8 mouse cellular contexts compared by ENCODE assay signal in genomic region chr3:142530087-142530953, GRCm38 (mm10). TPM values are rescaled to one million over a fixed set of nuclear protein-coding genes. Genes with fewer than 3 reads are reported as not detected.
A peak's percentile ranks its signal among the peaks of the same experiment; 100 is the strongest.
DNase-seq lines count a peak whose midpoint lies in the region; ATAC-seq and TF ChIP-seq lines count a peak whose summit lies in the region.

Gbp7 (plus strand) TSS chr3:142530342.

- H3K4me1 ChIP-seq in forebrain, embryonic 11.5 days (replicated peaks; ENCODE audit: control insufficient read depth, insufficient read depth, low read length) = no peaks in the 10 kb centered on the region
- H3K4me1 ChIP-seq in heart, postnatal 0 days (ENCODE audit: control insufficient read depth, insufficient read depth) = peaks cover 6% of the 10 kb centered on the region; the same call in 1 of the 2 replicates
- peaks cover 13% of the 10 kb centered on the region for H3K4me1 ChIP-seq in liver, embryonic 15.5 days (replicated peaks)
- H3K4me1 ChIP-seq in neural tube, embryonic 11.5 days (ENCODE audit: control insufficient read depth, insufficient read depth, low read length) = no peaks in the 10 kb centered on the region
- peaks cover 2% of the 10 kb centered on the region; the same call in 1 of the 2 replicates for H3K4me1 ChIP-seq in testis, adult 2 months (ENCODE audit: control insufficient read depth, insufficient read depth, low read length)

- ATAC-seq in forebrain, embryonic 11.5 days (replicated peaks; ENCODE audit: low FRiP score) = peak; percentile 89
- ATAC-seq in heart, postnatal 0 days (ENCODE audit: insufficient read depth, low read depth) = peak; percentile 74
- peak; percentile 55 for ATAC-seq in liver, embryonic 15.5 days (ENCODE audit: insufficient read depth)
- ATAC-seq in neural tube, embryonic 11.5 days (ENCODE audit: insufficient read depth, low FRiP score, low TSS enrichment) = peak; percentile 87

- no peak for TF ChIP-seq POLR2A in testis, adult 2 months (IDR thresholded peaks at IDR 0.05; ENCODE audit: control insufficient read depth, low read depth, low read length)

- H3K27me3 ChIP-seq in forebrain, embryonic 11.5 days (ENCODE audit: control insufficient read depth, insufficient read depth, low read length) = no peaks in the 10 kb centered on the region; the same call in 1 of the 2 replicates
- H3K27me3 ChIP-seq in heart, postnatal 0 days (ENCODE audit: control insufficient read depth, insufficient read depth, low read length) = no peaks in the 10 kb centered on the region
- no peaks in the 10 kb centered on the region for H3K27me3 ChIP-seq in liver, embryonic 15.5 days
- H3K27me3 ChIP-seq in neural tube, embryonic 11.5 days (ENCODE audit: control insufficient read depth, insufficient read depth, low read length) = no peaks in the 10 kb centered on the region
- no peaks in the 10 kb centered on the region for H3K27me3 ChIP-seq in testis, adult 2 months (ENCODE audit: control insufficient read depth, insufficient read depth, low read length)

- no peaks in the 10 kb centered on the region for H3K36me3 ChIP-seq in forebrain, embryonic 11.5 days (ENCODE audit: control insufficient read depth, insufficient read depth, low read length)
- H3K36me3 ChIP-seq in heart, postnatal 0 days (replicated peaks; ENCODE audit: control insufficient read depth, insufficient read depth, low read length) = no peaks in the 10 kb centered on the region
- no peaks in the 10 kb centered on the region for H3K36me3 ChIP-seq in liver, embryonic 15.5 days (replicated peaks)
- H3K36me3 ChIP-seq in neural tube, embryonic 11.5 days (ENCODE audit: control insufficient read depth, insufficient read depth, low read length) = no peaks in the 10 kb centered on the region
- no peaks in the 10 kb centered on the region for H3K36me3 ChIP-seq in testis, adult 2 months (ENCODE audit: control insufficient read depth, insufficient read depth, low read length)

- peak within 1 kb of the TSS; percentile 92 for H3K4me2 ChIP-seq in forebrain, embryonic 11.5 days (ENCODE audit: low read depth, low read length, severe bottlenecking)
- peak within 1 kb of the TSS; percentile 98 for H3K4me2 ChIP-seq in heart, postnatal 0 days (ENCODE audit: low read depth, low read length)
- peak within 1 kb of the TSS; percentile 79 for H3K4me2 ChIP-seq in liver, embryonic 15.5 days
- H3K4me2 ChIP-seq in neural tube, embryonic 11.5 days (ENCODE audit: low read depth) = peak within 1 kb of the TSS; percentile 96

- WGBS in forebrain, embryonic 11.5 days = 2% methylated on average over 30 of the region's 30 CpGs
- WGBS in heart, postnatal 0 days = 1% methylated on average over 30 of the region's 30 CpGs
- under 1% methylated on average over 30 of the region's 30 CpGs for WGBS in liver, embryonic 15.5 days (ENCODE audit: insufficient replicate concordance)
- WGBS in neural tube, embryonic 11.5 days = 2% methylated on average over 30 of the region's 30 CpGs

- H3K9ac ChIP-seq in forebrain, embryonic 11.5 days (ENCODE audit: low read length) = peak within 1 kb of the TSS; percentile 55
- H3K9ac ChIP-seq in heart, postnatal 0 days (replicated peaks; ENCODE audit: low read depth, low read length) = peak within 1 kb of the TSS; percentile 74
- peak within 1 kb of the TSS; percentile 53 for H3K9ac ChIP-seq in liver, embryonic 15.5 days
- H3K9ac ChIP-seq in neural tube, embryonic 11.5 days (ENCODE audit: low read length) = peak within 1 kb of the TSS; percentile 49

- peak within 1 kb of the TSS; percentile 44 for H3K4me3 ChIP-seq in forebrain, embryonic 11.5 days (ENCODE audit: low read depth, low read length)
- peak within 1 kb of the TSS; percentile 80 for H3K4me3 ChIP-seq in heart, postnatal 0 days (ENCODE audit: low read depth, low read length)
- H3K4me3 ChIP-seq in liver, embryonic 15.5 days (replicated peaks) = peak within 1 kb of the TSS; percentile 63
- peak within 1 kb of the TSS; percentile 50 for H3K4me3 ChIP-seq in neural tube, embryonic 11.5 days (ENCODE audit: low read depth, low read length)
- H3K4me3 ChIP-seq in testis, adult 2 months (ENCODE audit: control insufficient read depth, low read depth, low read length) = peak within 1 kb of the TSS; percentile 82

- no peak for TF ChIP-seq EP300 in heart, postnatal 0 days (IDR thresholded peaks at IDR 0.05; ENCODE audit: low read depth)

- no peak for TF ChIP-seq CTCF in heart, postnatal 0 days (IDR thresholded peaks at IDR 0.05; ENCODE audit: low read depth)
- no peak for TF ChIP-seq CTCF in testis, adult 2 months (IDR thresholded peaks at IDR 0.05; ENCODE audit: control insufficient read depth, insufficient read depth, insufficient replicate concordance, low read depth, low read length)

- peak; percentile 84 for DNase-seq in CD4-positive helper T cell, adult 2 months (ENCODE audit: low read depth, low spot score)
- DNase-seq in adrenal gland, postnatal 36 days = peak; percentile 66 to 70
- peak; percentile 65 for DNase-seq in forebrain, embryonic 11.5 days (ENCODE audit: low spot score)
- peak; percentile 82 for DNase-seq in heart, postnatal 0 days (ENCODE audit: low spot score)
- peak; percentile 63 to 67 for DNase-seq in kidney, postnatal 36 days
- DNase-seq in neural tube, embryonic 11.5 days (ENCODE audit: low spot score) = peak; percentile 40

- no peak within 1 kb of the TSS for H3K27ac ChIP-seq in forebrain, embryonic 11.5 days (ENCODE audit: low read depth, low read length)
- peak within 1 kb of the TSS; percentile 65 for H3K27ac ChIP-seq in heart, postnatal 0 days (ENCODE audit: low read depth)
- 0 out of 2 replicates have a peak within 1 kb of the TSS, but pooled peaks have one; percentile 9 for H3K27ac ChIP-seq in liver, embryonic 15.5 days (replicated peaks)
- H3K27ac ChIP-seq in neural tube, embryonic 11.5 days (ENCODE audit: low read depth, low read length) = no peak within 1 kb of the TSS
- peak within 1 kb of the TSS; percentile 34 for H3K27ac ChIP-seq in testis, adult 2 months (ENCODE audit: control insufficient read depth, insufficient read depth, low read depth, low read length)

- no peaks in the 10 kb centered on the region for H3K9me3 ChIP-seq in forebrain, embryonic 11.5 days (ENCODE audit: control insufficient read depth, low read length)
- no peaks in the 10 kb centered on the region for H3K9me3 ChIP-seq in heart, postnatal 0 days (replicated peaks; ENCODE audit: control insufficient read depth, low read length)
- H3K9me3 ChIP-seq in liver, embryonic 15.5 days (replicated peaks) = no peaks in the 10 kb centered on the region
- no peaks in the 10 kb centered on the region for H3K9me3 ChIP-seq in neural tube, embryonic 11.5 days (ENCODE audit: control insufficient read depth, low read length)

RNA-seq across cellular contexts. Expression of gene Gbp7, which starts in this region (rescaled TPM):
- total RNA-seq in adrenal gland, postnatal 36 days (2021) = 10 to 100 TPM; 14.4 to 20.2 TPM
- 0.80 and 1.0 TPM in 2 replicates for polyA plus RNA-seq in forebrain, embryonic 11.5 days (2014; fragmentation: Nextera tagmentation; extraction: Ambion mirVana)
- total RNA-seq in heart, postnatal 0 days (2014; rRNA removed; ENCODE audit: low replicate concordance) = 5.4 and 6.0 TPM in 2 replicates
- 5.3 and 5.4 TPM in 2 replicates for polyA plus RNA-seq in heart, postnatal 0 days (2015; fragmentation: Nextera tagmentation; extraction: Ambion mirVana)
- polyA plus RNA-seq in liver, embryonic 15.5 days (2015; fragmentation: Nextera tagmentation; extraction: Ambion mirVana) = 3.4 and 3.7 TPM in 2 replicates
- 0.64 and 1.1 TPM in 2 replicates for polyA plus RNA-seq in neural tube, embryonic 11.5 days (2014; fragmentation: Nextera tagmentation; extraction: Ambion mirVana)
- polyA plus RNA-seq in testis, adult 2 months (2012; rRNA removed) = 0.22 and 0.25 TPM in 2 replicates

Comparison
In these comparisons a context has a peak if more than half of its experiments do, and no peak if none do; other contexts are left out.
1. H3K27ac ChIP-seq: peak in heart, postnatal 0 days (single experiment), liver, embryonic 15.5 days (single experiment) and testis, adult 2 months (single experiment); none in forebrain, embryonic 11.5 days (single experiment) and neural tube, embryonic 11.5 days (single experiment).
2. Peak in every context shown above with its lines, with median percentiles within 50 percentile points of each other: DNase-seq, ATAC-seq, H3K4me2 ChIP-seq, H3K4me3 ChIP-seq and H3K9ac ChIP-seq.